Mouse (Mus musculus) brain, embryonic 14.5 days (tissue): ENCODE data around the gene Olfr578.

Experiments
- CTCF ChIP-seq: fragments of 200-500 bp; IDR thresholded peaks from 2 replicates; pipeline ENCODE4 v1.5.1; 2012; ENCODE audit warnings: inconsistent platforms, mild to moderate bottlenecking, moderate library complexity, borderline replicate concordance; ENCODE audit not compliant: insufficient read depth, insufficient read length; ENCODE audit errors: extremely low read depth
- POLR2A ChIP-seq: fragments of 200-500 bp; IDR thresholded peaks from 2 replicates; pipeline ENCODE4 v1.6.1; 2012; ENCODE audit warnings: mild to moderate bottlenecking, inconsistent platforms, borderline replicate concordance; ENCODE audit not compliant: poor library complexity, insufficient read depth, insufficient read length, severe bottlenecking; ENCODE audit errors: extremely low read depth

DNA sequence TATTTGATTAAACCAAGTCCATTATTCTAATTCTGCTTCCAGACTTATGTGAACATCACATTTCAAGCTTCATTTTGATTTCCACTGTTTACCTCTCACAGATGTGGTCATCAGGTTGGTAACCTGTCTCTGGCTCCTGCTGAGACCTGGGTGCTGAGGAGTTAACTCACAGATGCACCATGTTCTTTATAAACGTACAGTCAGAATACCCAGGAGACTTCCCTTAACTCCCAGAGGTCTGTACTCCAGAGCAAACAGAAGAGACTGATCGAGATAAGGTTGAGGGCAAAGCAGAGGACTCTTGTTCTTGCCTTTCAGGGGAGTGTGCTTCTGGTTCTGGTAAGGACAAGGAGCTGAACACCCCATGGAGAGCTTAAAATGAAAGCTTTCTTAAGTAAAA, 26.8 kb downstream of the Olfr578 start, which contains the start of gene Olfr576:
- TF ChIP-seq CTCF (no peak), POLR2A (no peak)
